Mouse (Mus musculus) A20 (cell line): ENCODE results near the gene Sephs1.

Experiments used
- DNase-seq: peaks from one replicate; pipeline ENCODE4 v3.0.0-alpha.2; 2011; ENCODE audit warnings: low read depth, low spot score

Gene Sephs1

GRCm38 (mm10) chr2:4881350-4882248, at the start of gene Sephs1:
Gene Sephs1, plus strand, starts transcription at chr2:4881564.
- peak; percentile 85 for DNase-seq

- no peak for DNase-seq
Observed at GRCm38 (mm10) chr2:4832166-4832565, 49.2 kb upstream of the Sephs1 start.

DNA sequence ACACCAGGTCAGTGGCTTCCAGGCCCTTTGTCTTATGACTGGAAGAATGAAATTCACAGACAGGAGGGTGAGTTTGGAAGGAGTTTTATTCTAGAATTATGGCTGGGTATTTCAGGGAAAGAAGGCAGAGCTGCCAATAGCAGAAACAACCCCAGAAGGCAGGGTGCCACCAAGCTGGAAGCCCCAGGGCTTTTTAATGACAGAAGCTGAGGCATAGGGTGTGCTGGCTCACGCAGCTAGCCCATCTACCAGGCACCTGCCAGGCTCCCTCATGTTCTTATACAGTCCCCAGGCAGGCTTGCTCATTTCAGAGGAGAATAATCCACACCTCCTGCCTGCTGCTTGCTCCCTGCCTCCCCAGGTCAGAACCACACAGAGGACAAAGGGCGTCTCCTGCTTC, 31.9 kb upstream of the Sephs1 start:
- no peak for DNase-seq

GRCm38 (mm10) chr2:4857186-4857585, 24.2 kb upstream of the Sephs1 start:
- DNase-seq, result no peak

DNA sequence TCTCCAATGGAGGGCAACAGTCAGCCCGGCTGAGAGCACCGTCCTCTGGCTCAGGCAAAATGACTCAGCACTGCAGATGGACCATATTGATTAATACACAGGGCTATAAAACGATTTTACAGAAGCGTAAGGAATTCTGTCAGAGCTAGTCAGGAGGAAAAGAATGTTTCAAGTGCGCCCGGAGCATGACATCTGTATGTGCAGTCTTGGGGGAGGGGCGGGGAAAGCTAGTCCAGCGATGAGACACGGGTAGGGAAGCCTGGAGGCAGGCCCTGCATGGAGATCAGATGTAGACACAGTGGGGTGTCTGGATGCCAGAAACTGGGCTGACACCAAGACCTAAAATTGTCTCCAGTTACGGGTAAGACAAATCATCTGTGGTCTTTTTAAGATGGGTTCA, 23.2 kb upstream of the Sephs1 start:
- no peak for DNase-seq

GRCm38 (mm10) chr2:4864008-4864816, 17.2 kb upstream of the Sephs1 start:
- DNase-seq, result peak; percentile 66

- DNase-seq, result no peak
Observed at GRCm38 (mm10) chr2:4864817-4865296, 16.5 kb upstream of the Sephs1 start.

DNA sequence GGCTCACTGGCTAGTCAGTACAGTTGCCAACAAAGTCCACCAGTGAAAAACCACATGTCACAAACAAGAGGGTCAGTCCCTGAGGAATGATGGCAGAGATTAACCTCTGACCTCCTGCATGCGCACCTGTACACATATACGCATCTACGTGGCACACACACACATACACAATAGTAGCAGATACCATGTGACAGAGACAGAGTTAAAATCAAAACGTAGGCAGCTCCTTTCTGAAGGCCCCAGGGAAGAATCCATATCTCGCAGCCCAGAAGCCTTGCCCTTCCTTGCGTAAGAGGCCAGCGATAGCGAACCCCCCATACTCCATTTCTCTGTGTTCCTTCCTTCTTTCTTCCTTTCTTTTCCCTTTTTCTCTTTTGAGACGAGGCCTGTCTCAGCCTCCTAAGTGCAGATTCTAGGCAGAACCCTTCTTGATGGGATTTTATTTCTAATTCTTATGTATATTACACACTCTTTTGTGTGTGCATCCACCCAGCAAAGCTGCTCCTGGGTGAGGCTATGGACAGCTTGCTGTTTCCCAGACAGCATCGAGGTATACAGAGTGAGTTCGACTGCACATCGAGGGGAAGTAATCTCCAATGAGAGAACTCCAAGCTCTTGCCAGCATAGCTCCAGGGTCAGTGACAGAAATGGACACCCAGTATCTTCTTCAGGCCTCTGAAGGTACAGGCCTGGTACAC, 13.2 kb upstream of the Sephs1 start:
- DNase-seq, result no peak

- DNase-seq, result no peak
Observed at GRCm38 (mm10) chr2:4872740-4873139, 8.6 kb upstream of the Sephs1 start.

DNA sequence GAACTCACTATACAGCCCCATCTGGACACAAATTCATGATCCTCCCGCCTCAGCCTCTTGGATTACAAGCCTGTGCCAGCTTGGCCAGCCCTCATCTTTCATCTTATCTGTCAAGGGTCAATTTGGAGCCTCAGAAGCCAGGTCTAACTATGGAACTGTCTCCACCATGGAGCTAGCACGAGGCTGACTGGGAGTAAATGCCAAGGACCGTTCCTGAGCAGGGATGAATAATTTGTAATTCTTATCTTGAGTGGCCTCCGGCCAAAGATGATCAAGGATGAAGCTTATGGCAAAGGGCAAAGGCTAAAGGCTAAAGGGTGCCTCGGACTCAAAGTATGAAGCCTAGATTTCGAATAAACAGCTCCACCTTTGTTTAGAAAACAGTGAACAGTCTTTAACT, 8.0 kb upstream of the Sephs1 start:
- no peak for DNase-seq

- no peak for DNase-seq
Observed at GRCm38 (mm10) chr2:4875090-4875489, 6.3 kb upstream of the Sephs1 start.

DNA sequence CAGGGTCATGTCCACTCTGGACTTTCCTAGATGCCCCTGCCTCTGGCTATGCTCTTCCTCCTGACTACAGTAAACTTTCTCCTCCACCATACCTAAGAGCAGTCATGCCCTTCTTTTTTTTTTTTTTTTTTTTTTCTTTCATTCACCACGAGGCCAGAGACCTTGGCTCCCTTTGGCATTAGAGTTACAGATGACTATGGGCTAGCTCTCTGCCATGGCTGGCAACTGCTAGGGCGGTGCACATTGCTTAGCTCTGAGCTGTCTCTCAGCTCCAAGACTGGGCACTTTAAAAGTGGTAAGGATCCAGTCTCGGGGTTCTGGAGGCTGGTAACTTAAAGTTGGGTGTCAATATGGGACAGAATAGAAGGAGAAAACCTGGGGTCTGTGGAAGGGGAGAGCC, 5.2 kb upstream of the Sephs1 start:
- no peak for DNase-seq

GRCm38 (mm10) chr2:4880737-4881349, 521 bp upstream of the Sephs1 start:
- no peak for DNase-seq

DNA sequence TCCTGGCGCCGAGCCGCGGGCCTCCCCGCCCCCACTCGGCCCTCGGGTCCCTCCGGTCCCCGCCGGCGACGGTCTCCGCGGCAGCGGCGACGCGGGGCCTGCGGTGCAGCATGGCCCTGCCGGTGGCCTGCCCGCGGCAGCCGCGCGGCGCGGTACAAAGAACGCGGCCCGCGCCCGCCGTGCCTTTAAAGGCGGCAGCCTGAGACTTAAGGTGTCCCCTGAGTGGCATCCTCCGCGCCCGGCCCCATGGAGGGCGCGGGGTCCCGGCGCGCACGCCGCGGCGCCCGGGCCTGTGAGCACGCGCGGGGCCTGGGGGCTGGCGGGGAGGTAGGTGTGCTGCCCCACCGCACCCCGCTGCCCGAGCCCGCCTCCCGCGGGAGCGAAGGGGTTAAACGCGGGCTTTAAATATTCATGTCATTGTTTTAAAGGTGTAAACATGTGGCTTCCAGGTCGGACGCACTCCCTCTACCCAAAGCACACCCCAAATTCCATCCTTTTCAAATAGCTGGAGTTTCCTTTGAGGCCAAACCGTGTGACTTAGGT, 956 bp downstream of the Sephs1 start:
- DNase-seq, result peak; percentile 67

DNA sequence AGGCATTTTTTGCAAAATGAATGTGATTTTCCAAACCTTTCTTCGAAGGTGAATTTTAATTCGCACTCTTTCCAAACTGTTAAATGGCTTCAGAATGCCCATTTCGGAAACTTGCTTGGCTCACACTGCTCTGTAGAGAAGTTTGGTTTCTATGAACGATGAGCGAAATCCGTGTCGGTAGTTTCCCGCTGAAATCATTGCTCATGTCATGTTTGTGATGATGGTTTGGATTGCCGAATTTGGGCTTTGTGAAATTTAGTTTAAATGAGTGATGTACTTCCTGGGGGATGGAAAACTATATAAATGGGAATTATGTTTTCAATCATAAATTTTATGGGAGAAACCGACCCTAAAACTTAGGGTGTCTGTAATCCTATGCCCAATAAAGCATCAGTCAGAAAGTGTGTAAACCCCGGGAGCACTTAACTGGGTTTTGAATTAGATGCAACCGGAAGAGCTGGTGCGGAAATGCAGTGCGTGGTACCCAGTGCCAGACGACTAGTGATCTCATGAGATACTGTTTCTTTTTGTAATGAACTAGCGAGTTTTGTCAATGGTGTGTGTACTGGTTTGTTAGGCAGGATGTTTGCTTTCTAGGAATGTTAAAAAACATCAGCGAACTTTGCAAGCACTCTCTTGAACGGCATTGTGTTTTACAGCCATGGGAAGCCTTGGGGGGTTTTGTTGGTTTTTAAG, 1.8 kb downstream of the Sephs1 start:
- peak; percentile 52 for DNase-seq

DNA sequence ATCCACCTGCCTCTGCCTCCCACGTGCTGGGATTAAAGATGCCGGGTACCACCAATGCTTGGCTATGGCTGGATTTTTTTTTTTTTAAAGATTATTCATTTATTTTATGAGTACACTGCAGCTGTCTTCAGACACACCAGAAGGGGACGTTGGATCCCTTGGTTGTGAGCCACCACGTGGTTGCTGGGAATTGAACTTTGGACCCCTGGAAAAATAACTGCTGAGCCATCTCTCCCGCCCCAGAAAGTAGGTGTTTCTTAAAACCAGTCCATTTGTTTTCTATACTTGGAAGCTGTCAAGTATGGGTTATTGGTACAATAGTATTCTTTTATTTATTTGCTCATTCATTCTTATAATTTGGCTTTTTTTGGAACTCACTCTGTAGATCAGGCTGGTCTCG, 5.5 kb downstream of the Sephs1 start:
- no peak for DNase-seq

- no peak for DNase-seq
Observed at GRCm38 (mm10) chr2:4895598-4895997, 14.2 kb downstream of the Sephs1 start.

- peak; percentile 31 for DNase-seq
Observed at GRCm38 (mm10) chr2:4896970-4897369, 15.6 kb downstream of the Sephs1 start.

GRCm38 (mm10) chr2:4900624-4901023, 19.3 kb downstream of the Sephs1 start:
- DNase-seq, result no peak

DNA sequence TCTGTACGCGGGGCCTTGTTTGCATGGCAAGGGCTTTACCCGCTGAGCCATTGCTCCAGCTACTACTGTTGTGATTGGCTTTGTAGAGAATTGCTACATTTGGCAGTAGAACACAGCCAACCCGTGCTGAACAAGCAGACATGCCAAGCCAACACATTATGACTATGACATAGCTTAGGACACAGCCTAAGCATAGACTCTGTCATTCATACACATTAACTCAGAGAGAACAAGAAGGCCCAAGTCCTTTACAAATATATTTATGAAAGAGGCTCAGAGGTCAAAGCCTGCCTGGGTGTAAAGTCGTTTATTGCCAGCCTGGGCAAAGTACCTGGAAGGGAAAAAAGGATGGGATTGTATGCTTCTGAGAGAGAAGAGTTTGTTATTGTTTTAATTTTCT, 21.0 kb downstream of the Sephs1 start:
- no peak for DNase-seq

GRCm38 (mm10) chr2:4907120-4907519, 25.8 kb downstream of the Sephs1 start:
- no peak for DNase-seq
